Mouse (Mus musculus) heart, adult 2 months (tissue): ENCODE measurements around the gene Fignl2.

ENCODE experiments used
- CTCF ChIP-seq: fragments of 200-600 bp; IDR thresholded peaks from 2 replicates; pipeline ENCODE4 v1.8.1; 2022; ENCODE audit warnings: antibody characterized with exemption, mild to moderate bottlenecking, moderate library complexity
- EP300 ChIP-seq: fragments of 200-500 bp; IDR thresholded peaks from 2 replicates; pipeline ENCODE4 v1.6.1; 2011; ENCODE audit warnings: low read depth, low read length, control low read depth; ENCODE audit not compliant: insufficient read depth

GRCm38 (mm10) chr15:101004538-101004937 lies 73.8 kb downstream of the Fignl2 start:
- TF ChIP-seq CTCF (no peak), EP300 (no peak)
